Mouse (Mus musculus) T-helper 2 cell (primary cell): ENCODE measurements at regions not wholly inside any gene's neighbourhood (a gene's known extent, or its start where the extent isn't known, plus 50 kb on each side); places are given as distances from the start of the nearest gene placed in this dataset.

Source experiments
- in situ Hi-C: fragments of 300-600 bp; cut with MboI, MseI; formaldehyde crosslinking; loops from one replicate; pipeline ENCODE4 v1.15.1; 2025; ENCODE audit warnings: high pct_unique_total_duplicates

DNA sequence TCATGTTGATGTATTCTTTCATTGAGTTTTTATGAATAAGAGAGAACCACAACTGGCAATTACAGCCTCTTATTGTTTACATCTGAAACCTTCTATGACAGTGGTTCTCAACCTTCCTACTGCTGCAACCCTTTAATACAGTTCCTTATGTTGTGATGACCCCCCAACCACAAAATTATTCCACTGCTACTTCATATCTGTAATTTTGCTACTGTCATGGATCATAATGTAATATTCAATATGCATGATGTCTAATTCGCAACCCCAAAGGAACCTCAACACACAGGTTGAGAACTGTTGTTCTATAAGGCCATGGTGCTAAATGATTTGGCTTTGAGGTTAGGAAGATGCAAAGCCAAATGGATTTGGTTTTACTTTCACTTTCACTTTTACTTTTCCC, 227.9 kb upstream of the Zic4 start:
- in situ Hi-C loops: no loop called here

DNA sequence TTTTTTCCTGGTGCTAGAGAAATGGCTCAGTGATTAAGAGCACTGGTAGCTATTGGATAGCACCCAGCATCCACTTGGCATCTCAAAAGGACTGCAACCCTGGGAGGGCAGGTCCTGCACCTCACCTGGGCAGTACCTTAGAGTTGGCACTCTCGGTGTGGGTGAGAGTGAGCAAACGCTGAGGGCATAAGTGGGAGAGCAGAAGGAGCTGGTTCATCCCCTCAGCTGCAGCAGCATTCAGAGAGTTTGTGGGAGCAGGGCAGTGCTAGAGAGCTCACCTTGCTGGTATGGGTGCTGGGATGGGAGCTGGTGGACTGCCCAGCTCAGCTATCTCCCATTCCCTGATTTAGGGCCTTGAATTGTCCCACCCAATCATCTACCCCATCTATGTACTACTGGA, 227.1 kb upstream of the Zic4 start:
- in situ Hi-C loops: no loop called here

DNA sequence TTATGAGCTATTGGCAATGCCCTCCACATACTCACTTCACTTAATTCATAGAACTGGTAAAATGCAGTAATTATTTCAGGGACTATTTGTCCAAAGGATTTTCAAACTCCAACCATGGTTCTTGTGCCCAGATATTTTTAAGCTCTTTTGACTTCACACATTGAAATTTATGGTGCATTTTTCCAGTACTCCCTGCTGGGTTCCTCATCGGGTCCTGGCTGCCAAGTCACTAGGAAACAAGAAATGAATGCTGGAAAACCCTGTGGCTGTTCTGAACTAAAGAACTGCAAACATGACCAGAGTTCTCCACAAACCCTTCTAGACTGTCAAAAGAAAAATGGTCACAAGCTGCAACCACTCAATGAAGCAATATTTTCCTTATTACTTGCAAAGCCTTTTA, 221.6 kb upstream of the Zic4 start:
- in situ Hi-C loops: no loop called here

DNA sequence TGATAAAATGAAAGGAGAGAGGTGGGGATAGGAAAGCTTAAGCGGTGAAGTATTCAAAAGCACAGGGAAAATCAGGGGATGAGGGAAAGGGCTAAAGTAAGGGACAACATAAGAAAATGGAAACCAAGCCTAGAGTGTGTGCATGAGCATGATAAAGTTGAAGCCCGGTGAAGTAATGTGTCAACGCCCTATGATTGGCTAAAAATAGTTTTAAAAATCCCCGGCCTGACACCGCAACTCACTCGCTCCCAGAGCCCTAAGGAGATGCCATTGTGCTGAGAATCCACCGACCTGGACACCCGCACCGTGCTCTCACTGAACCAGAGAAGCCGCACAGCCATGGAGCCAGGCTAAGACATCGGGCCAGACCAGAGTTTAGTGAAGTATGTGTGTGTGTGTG, 210.3 kb upstream of the Zic4 start:
- in situ Hi-C loops: no loop called here

DNA sequence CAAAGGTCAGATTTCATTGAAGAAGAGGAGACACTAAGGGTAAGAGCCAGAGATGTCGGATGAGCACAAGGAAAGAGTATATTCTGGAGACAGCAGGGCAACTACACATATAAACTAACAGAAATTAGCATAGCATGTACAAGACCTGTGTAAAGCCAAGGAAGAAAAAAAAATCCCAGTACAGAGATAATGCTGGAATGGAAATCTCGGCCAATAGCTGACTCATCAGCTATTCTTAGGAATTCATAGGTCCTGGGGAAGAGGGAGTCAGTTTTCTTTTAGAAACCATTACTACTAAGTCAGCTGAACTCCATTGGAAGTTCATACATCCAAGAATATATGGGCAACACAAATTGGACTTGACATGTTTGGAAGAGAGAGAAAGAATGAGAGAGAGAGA, 202.9 kb upstream of the Zic4 start:
- in situ Hi-C loops: no loop called here

DNA sequence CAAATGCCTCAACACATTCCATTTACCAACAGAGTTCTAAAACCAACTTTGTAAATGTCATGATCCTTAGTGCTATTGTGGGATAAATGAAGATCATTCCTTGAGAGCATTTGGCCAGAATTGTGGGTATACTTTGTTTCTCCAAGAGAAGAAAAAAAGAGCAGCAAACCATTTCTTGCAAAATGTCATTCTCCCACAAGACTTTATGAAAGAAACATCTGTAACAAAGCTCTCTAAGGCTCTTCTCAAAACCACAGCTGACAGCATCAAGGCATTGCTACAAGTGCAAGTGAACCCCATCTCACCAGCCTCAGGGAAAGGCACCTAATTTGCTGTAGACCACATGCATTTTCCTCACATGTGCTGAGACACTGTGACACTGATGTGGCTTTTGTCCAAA, 194.3 kb upstream of the Zic4 start:
- in situ Hi-C loops: no loop called here

DNA sequence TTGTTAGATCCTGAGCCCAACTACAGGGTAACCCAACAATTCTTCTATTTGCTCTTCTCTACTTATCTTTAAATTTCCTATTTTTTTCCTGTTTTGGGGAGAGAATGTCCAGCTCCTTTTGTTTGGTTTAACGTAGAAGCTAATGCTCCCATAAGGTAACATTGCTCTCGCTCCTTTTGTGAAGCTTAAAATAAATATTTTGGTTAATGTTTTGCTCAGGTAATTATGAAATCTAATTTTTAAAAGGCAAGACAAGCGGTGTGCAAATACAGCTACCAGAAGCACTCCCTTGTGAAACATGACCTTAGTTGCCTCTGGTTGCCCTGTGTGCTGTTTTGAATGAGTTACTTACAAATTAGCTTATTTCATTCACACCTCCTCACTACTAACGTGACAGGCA, 169.0 kb upstream of the Zic4 start:
- in situ Hi-C loops: no loop called here

DNA sequence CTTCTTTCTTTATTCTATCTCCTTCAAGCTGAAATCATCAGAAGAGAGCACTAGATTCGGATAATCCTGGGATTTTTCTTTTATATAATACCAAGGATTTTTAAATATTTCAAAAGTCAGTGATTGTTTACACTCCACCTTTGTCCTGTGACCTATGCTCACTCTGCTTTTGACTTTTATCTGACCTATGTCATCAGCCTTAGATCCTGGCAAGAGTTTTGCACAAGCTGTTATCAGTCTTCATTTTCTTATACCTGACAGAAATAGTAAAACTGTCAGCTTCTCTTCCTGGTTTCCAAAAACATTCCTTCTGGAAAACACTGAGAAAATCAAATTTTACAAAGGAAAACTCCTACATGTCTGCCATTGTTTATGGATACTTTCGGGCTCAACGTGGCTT, 168.3 kb upstream of the Zic4 start:
- in situ Hi-C loops: no loop called here

DNA sequence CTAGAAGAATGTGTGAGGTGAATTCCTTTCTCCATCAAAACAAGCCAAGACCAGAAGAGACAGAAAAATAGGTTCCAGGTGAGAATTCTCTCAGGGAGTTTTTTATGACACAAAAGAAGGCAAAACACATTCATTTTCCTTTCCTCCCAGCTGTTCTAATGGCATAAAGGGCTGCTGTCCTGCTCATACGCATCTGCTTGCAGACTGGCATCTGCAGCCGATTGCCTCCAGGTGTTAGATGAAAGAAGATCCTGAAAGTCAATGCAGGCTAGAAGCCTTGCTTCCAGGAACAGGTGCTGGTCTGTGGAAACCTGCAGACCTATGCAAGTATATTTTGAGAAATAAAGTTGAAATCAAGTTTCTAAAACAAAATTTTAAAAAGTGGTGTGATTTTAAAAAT, 154.9 kb upstream of the Zic4 start:
- in situ Hi-C loops: no loop called here

DNA sequence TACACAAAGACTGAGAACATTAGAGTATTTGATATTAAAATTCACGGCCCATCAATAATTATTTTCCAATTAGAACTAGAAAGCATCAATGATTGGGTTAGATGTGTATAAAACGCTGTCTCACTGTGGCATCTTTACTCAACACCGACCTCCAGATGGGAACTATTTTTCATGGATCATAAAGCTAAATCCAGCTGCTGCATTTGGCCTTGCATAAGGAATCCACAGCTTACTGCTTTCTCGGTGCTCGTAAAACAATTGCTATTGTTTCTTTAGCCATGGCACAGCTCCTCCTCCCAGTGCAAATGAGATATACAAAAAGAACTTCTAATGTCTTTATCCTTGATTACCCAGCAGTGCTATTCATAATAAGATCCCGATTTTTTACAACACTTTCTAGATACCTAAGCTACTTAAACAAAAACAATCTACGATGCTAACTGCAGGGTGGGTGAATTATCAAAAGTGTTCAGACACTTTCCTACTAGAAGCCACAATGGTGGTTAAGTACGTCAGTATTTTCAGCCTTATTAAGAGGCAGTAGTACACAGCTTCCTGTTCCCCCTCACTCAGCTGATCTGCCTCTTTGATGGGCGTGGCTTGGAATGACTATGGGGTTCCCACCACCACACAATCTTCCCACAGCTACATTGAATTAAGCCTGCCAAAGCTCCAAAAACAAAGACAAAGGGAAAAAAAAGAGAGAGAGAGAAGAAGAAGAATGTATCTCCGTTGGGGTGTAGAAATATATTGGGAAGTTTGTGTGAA, 134.4 kb upstream of the Zic4 start:
- in situ Hi-C loops: no loop called here

DNA sequence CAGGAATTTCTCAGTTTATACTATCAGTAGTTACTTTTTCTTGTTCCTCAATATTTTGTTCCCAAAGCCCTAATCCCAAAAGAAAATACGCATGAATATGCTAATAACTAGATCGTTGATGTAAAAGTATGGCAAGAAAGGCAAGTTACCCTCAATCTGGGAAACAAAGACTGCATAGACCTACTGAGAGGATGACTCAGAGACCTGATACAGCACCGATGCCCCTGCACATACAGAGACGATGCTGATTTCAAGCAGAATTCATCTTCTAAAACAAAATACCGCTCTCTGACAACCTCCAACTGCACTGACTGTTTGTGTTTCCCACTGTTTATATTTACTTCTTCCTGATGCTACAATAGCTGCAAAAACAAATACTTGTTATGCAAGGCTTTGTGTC, 133.7 kb upstream of the Zic4 start:
- in situ Hi-C loops: no loop called here

DNA sequence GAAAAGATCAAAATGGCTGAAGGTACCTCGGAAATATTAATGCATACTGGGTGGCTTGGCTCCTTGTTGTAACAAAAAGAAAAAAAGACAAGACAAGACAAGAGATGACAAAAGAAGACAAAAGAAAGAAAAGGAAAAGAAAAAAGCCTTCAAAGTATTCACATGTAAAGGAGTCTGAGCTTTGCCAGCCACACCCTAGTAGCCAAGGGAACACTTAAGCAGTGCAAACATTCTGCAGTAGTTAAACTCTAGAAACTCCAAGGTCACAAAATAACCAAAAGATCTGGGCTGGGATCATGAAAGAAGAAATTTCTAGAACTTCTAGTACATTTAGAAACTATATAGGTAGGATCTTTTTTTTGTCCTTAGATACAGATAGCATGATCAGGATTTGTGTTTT, 108.3 kb upstream of the Zic4 start:
- in situ Hi-C loops: no loop called here

DNA sequence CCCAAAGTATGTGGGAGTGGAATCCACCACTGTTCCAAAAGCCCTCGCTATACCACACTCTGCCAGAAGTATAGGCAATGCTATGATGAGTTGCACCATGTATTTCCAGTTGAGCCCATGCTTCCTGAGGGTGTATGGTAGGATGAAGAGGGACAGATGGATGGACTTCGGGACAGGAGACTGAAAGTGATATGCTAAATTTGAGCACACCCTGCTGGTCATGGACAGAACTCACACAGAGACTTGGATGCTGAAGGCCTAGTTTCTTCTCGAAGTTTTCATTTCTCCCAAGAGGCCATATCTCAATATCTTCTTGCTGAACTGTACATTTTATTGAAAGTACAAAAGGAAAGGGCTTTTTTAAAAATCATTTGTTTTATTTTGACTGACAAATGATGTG, 70.9 kb upstream of the Zic4 start:
- in situ Hi-C loops: no loop called here
